Mouse (Mus musculus) lung, adult 2 months (tissue): Measurements from ENCODE around the gene Slc44a4.

Experiments
- CTCF ChIP-seq: fragments of 200-500 bp; IDR thresholded peaks from 2 replicates; pipeline ENCODE4 v1.5.1; 2011; ENCODE audit warnings: mild to moderate bottlenecking, low read length, control low read depth; ENCODE audit not compliant: insufficient read depth
- POLR2A ChIP-seq: fragments of 200-500 bp; IDR thresholded peaks from 2 replicates; pipeline ENCODE4 v1.6.1; 2011; ENCODE audit warnings: low read depth, mild to moderate bottlenecking, control low read depth, low read length, borderline replicate concordance; ENCODE audit errors: extremely low read depth

- TF ChIP-seq POLR2A (no peak), CTCF (no peak)
These were observed 40.6 kb downstream of the Slc44a4 start for GRCm38 (mm10) chr17:34954831-34955230.
